Mouse (Mus musculus): Measurements from ENCODE around the gene Celsr3. TPM values are rescaled to one million over a fixed set of nuclear protein-coding genes. Genes with fewer than 3 reads are reported as not detected.

Celsr3 gene
- polyA plus RNA-seq, 1 experiment from 2014 or later: 0.14 TPM

DNA sequence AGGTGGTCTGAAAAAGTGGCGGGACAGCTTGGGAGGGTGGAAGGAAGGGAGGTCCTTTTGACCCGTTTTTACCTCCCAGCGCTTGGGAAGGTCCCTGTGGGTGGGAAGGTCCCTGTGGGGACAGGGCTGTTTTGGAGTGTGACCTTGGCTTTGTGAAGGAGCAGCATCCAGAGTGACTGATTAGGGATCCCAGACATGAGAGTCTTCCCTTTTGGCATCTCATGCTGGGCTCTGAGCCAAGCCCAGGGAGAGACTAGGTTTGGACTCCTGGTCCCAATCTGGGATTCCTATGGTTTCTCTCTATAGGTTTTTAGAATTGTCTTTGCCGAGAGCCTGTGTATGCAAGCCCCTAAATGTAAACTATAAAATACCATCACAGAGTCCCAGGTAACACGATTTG, 15.6 kb upstream of the Celsr3 start:
- Histone ChIP-seq H3K9ac (ENCODE audit: low read length) (no peak overlapping the region; the same call in 1 of the 2 replicates), H3K9me3 (ENCODE audit: control insufficient read depth, low read length) (no peaks in the 10 kb centered on the region), H3K4me2 (ENCODE audit: low read depth, low read length) (no peak overlapping the region), H3K4me3 (ENCODE audit: low read length) (no peak overlapping the region), H3K27ac (ENCODE audit: low read length) (no peak overlapping the region), H3K27me3 (ENCODE audit: control insufficient read depth, insufficient read depth, low read depth, low read length) (no peaks in the 10 kb centered on the region), H3K4me1 (replicated peaks; ENCODE audit: control insufficient read depth, insufficient read depth, low read length) (peaks cover 11% of the 10 kb centered on the region), H3K36me3 (ENCODE audit: control insufficient read depth, insufficient read depth, low read length) (peaks cover 19% of the 10 kb centered on the region)
- ATAC-seq (ENCODE audit: low read depth): no peak
- 88% methylated on average over 5 of the region's 5 CpGs for WGBS

DNA sequence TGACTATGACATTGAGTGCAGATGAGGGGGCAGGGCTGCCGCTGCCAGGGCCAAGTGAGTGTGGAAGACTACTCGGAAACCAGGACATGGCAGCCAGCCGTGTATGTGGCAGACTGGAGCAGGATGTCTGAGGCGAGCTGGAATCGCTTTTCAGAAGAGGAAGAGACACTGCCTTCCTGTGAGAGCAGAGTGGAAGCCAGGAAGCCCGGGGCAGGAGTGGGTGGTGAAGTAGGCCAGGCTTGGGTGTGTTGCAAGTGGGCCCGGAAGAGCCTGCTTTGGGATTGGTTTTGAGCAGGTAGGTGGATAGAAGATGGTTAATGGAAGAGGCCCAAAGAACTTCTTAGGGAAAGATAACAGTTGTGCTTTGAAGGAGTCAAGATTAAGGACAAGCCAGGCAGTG, 10.6 kb upstream of the Celsr3 start:
- no peaks in the 10 kb centered on the region for H3K27me3 ChIP-seq (ENCODE audit: control insufficient read depth, insufficient read depth, low read depth, low read length)
- H3K27ac ChIP-seq (ENCODE audit: low read length): no peak overlapping the region
- no peak for ATAC-seq (ENCODE audit: low read depth)
- H3K4me3 ChIP-seq (ENCODE audit: low read length): no peak overlapping the region
- H3K9me3 ChIP-seq (ENCODE audit: control insufficient read depth, low read length): no peaks in the 10 kb centered on the region
- H3K4me1 ChIP-seq (replicated peaks; ENCODE audit: control insufficient read depth, insufficient read depth, low read length): no peaks in the 10 kb centered on the region
- 75% methylated on average over 7 of the region's 7 CpGs for WGBS
- no peak overlapping the region for H3K4me2 ChIP-seq (ENCODE audit: low read depth, low read length)
- H3K9ac ChIP-seq (ENCODE audit: low read length): no peak overlapping the region
- peaks cover 11% of the 10 kb centered on the region; the same call in 1 of the 2 replicates for H3K36me3 ChIP-seq (ENCODE audit: control insufficient read depth, insufficient read depth, low read length)

DNA sequence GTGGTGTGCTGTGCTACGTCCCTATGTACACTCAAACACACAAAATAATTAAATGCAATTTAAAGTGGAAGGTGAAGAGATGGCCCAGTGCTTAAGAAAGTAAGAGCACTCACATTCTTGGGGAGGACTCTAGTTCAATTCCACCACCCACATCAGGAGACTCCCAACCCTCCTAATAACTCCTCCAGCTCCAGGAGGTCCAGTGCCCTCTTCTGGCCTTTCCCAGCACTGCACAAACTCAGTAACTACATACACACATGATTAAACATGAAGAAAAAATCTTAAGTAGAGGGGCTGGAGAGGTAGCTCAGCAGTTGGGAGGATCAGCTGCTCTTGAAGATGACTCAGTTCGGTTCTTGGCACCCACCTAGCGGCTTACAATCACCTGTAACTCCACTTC, 6.6 kb upstream of the Celsr3 start:
- H3K9ac ChIP-seq (ENCODE audit: low read length): no peak overlapping the region
- no peak overlapping the region for H3K4me3 ChIP-seq (ENCODE audit: low read length)
- WGBS: 41% methylated on average over 3 of the region's 3 CpGs
- no peak overlapping the region for H3K4me2 ChIP-seq (ENCODE audit: low read depth, low read length)
- no peak overlapping the region for H3K27ac ChIP-seq (ENCODE audit: low read length)
- peaks cover 11% of the 10 kb centered on the region; the same call in 1 of the 2 replicates for H3K36me3 ChIP-seq (ENCODE audit: control insufficient read depth, insufficient read depth, low read length)
- H3K27me3 ChIP-seq (ENCODE audit: control insufficient read depth, insufficient read depth, low read depth, low read length): peaks cover 17% of the 10 kb centered on the region
- H3K4me1 ChIP-seq (replicated peaks; ENCODE audit: control insufficient read depth, insufficient read depth, low read length): no peaks in the 10 kb centered on the region
- ATAC-seq (ENCODE audit: low read depth): no peak
- no peaks in the 10 kb centered on the region for H3K9me3 ChIP-seq (ENCODE audit: control insufficient read depth, low read length)

DNA sequence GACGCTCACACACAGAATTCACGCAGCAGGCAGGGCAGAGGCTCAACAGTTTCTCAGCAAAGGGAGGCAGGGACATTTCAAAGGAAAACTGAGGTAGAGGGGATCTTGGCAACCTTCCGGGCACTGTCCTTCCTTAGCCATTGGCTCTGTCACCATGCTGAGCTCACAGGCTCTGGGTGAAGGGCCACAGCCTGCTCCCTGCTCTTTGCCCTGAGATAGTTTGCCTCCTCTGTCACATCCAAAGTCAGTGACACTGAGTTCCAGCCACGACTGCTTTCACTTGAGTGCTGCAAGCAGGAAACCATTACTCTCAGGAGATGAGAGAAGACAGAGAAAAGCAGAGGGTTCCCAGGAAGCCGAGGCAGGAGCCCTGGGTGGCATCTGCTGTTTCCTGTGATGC, 6.0 kb upstream of the Celsr3 start:
- Histone ChIP-seq H3K36me3 (ENCODE audit: control insufficient read depth, insufficient read depth, low read length) (peaks cover 8% of the 10 kb centered on the region; the same call in 1 of the 2 replicates), H3K27me3 (ENCODE audit: control insufficient read depth, insufficient read depth, low read depth, low read length) (peaks cover 22% of the 10 kb centered on the region), H3K4me2 (ENCODE audit: low read depth, low read length) (no peak overlapping the region), H3K9me3 (ENCODE audit: control insufficient read depth, low read length) (no peaks in the 10 kb centered on the region), H3K27ac (ENCODE audit: low read length) (no peak overlapping the region), H3K4me1 (replicated peaks; ENCODE audit: control insufficient read depth, insufficient read depth, low read length) (no peaks in the 10 kb centered on the region), H3K9ac (ENCODE audit: low read length) (no peak overlapping the region), H3K4me3 (ENCODE audit: low read length) (no peak overlapping the region)
- WGBS: 60% methylated on average over 5 of the region's 5 CpGs
- no peak for ATAC-seq (ENCODE audit: low read depth)

DNA sequence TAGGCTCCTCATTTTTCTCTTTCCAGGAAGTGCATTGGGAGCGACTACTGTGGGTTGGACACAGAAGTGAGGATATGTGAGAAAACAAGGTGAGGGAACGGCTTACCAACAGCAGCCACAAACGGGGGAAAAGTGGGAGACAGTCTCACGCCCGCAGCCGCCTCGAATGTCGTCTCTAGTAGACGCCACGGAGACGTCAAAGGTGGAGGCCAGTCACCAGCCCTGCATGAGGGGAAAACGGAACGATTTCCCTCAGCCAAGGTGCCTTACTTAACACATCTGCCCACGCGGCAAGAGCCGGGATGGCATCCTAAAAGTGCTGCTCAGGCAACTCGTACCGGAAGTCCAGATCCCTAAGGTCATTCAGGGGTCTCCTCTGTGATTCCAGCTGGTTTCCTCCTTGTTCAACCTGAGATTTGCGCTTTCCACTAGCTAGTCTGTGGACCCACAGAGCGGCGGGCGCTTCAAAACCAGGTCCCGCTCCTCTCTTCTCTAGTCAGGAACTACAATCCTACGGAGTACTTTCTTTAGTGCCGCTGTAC, 1.9 kb upstream of the Celsr3 start:
- Histone ChIP-seq H3K4me3 (ENCODE audit: low read length) (no peak overlapping the region), H3K4me1 (replicated peaks; ENCODE audit: control insufficient read depth, insufficient read depth, low read length) (peaks cover 4% of the 10 kb centered on the region; the same call in 1 of the 2 replicates), H3K9me3 (ENCODE audit: control insufficient read depth, low read length) (no peaks in the 10 kb centered on the region), H3K4me2 (ENCODE audit: low read depth, low read length) (no peak overlapping the region), H3K27me3 (ENCODE audit: control insufficient read depth, insufficient read depth, low read depth, low read length) (peaks cover 62% of the 10 kb centered on the region), H3K9ac (ENCODE audit: low read length) (no peak overlapping the region), H3K36me3 (ENCODE audit: control insufficient read depth, insufficient read depth, low read length) (no peaks in the 10 kb centered on the region), H3K27ac (ENCODE audit: low read length) (no peak overlapping the region)
- WGBS: 4% methylated on average over 25 of the region's 25 CpGs
- no peak for ATAC-seq (ENCODE audit: low read depth)

DNA sequence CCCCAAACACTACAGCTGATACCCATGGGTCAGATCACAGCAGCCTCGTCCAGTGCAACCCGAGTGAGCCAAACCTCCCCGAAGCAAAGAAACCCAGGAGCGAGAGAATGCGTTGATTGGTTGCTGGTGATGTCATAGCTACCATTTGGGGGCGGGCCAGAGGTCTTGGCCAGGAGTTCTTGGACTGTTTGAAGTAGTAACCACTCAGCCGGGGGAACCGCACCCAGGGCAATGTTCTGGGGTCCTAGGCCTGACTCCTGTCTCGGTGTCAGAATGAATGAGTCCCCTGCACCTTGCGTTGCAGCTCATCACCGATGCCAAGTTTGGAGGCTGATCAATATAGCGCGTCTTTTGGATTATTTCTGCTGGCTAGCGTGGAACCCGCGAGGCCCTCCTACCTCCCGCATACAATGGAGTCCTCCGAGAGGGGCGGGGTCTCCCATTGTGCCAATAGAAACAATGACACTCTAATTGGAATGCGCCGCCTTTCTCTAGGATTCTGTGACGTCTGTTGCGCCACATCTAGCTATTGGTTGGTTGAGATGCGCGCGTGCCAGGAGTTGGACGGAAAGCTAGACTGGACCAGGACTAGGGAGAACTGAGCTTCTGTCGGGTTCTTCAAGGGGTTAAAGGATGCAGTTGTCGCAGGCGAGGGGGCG, 1.2 kb upstream of the Celsr3 start:
- peaks cover 69% of the 10 kb centered on the region for H3K27me3 ChIP-seq (ENCODE audit: control insufficient read depth, insufficient read depth, low read depth, low read length)
- no peaks in the 10 kb centered on the region for H3K9me3 ChIP-seq (ENCODE audit: control insufficient read depth, low read length)
- ATAC-seq (ENCODE audit: low read depth): no peak
- no peaks in the 10 kb centered on the region for H3K36me3 ChIP-seq (ENCODE audit: control insufficient read depth, insufficient read depth, low read length)
- 1% methylated on average over 31 of the region's 31 CpGs for WGBS
- no peak overlapping the region for H3K4me3 ChIP-seq (ENCODE audit: low read length)
- H3K4me1 ChIP-seq (replicated peaks; ENCODE audit: control insufficient read depth, insufficient read depth, low read length): peaks cover 4% of the 10 kb centered on the region; the same call in 1 of the 2 replicates
- H3K9ac ChIP-seq (ENCODE audit: low read length): no peak overlapping the region
- no peak overlapping the region for H3K27ac ChIP-seq (ENCODE audit: low read length)
- H3K4me2 ChIP-seq (ENCODE audit: low read depth, low read length): no peak overlapping the region

DNA sequence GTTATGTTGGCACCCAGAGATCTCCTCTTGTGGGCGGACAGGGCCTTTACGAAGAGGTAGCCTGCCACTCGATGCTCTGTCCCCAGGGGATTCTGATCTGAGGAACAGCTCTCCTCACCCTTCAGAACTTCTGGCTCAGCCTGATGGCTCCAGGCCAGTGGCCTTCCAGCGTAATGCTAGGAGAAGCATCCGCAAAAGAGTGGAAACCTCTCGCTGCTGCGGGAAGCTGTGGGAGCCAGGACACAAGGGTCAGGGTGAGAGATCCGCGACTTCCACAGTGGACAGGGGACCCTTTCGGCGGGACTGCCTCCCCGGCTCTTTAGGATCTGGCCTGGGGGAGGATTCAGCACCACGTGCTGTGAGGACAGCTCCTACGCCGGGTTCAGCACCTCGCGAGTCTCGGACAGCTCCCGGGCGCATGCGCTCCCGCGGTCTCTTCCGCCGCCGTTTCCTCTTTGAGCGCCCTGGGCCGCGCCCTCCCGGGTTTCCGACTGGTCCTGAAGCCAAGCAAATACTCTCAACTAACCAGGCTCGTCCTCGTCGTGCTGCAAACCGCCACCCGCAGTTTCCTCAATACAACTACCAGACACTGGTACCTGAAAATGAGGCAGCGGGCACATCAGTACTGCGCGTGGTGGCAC, 700 bp downstream of the Celsr3 start:
- WGBS: 2% methylated on average over 39 of the region's 39 CpGs
- no peak overlapping the region for H3K9ac ChIP-seq (ENCODE audit: low read length)
- no peak overlapping the region for H3K27ac ChIP-seq (ENCODE audit: low read length)
- H3K36me3 ChIP-seq (ENCODE audit: control insufficient read depth, insufficient read depth, low read length): no peaks in the 10 kb centered on the region
- H3K4me1 ChIP-seq (replicated peaks; ENCODE audit: control insufficient read depth, insufficient read depth, low read length): peaks cover 6% of the 10 kb centered on the region
- H3K4me2 ChIP-seq (ENCODE audit: low read depth, low read length): peak overlapping the region; percentile 65
- H3K4me3 ChIP-seq (ENCODE audit: low read length): peak overlapping the region; percentile 45
- peak; percentile 77 for ATAC-seq (ENCODE audit: low read depth)
- H3K27me3 ChIP-seq (ENCODE audit: control insufficient read depth, insufficient read depth, low read depth, low read length): peaks cover 85% of the 10 kb centered on the region
- no peaks in the 10 kb centered on the region for H3K9me3 ChIP-seq (ENCODE audit: control insufficient read depth, low read length)

DNA sequence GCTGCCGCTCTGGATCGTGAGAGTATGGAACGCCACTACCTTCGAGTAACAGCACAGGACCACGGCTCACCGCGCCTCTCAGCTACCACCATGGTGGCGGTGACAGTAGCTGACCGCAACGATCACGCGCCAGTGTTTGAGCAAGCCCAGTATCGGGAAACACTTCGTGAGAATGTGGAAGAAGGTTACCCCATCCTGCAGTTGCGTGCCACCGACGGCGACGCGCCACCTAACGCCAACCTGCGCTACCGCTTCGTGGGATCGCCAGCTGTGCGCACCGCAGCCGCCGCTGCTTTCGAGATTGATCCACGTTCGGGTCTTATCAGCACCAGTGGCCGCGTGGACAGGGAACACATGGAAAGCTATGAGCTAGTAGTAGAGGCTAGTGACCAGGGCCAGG, 1.3 kb downstream of the Celsr3 start:
- WGBS: 4% methylated on average over 34 of the region's 34 CpGs
- peaks cover 87% of the 10 kb centered on the region for H3K27me3 ChIP-seq (ENCODE audit: control insufficient read depth, insufficient read depth, low read depth, low read length)
- ATAC-seq (ENCODE audit: low read depth): no peak

DNA sequence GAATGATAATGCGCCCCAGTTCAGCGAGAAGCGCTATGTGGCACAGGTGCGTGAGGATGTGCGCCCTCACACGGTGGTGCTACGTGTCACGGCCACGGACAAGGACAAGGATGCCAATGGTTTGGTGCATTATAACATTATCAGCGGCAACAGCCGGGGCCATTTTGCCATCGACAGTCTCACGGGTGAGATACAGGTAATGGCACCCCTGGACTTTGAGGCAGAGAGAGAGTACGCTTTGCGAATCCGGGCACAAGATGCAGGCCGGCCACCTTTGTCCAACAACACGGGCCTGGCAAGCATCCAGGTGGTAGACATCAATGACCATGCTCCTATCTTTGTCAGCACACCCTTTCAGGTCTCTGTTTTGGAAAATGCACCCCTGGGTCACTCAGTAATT, 1.8 kb downstream of the Celsr3 start:
- Histone ChIP-seq H3K9me3 (ENCODE audit: control insufficient read depth, low read length) (no peaks in the 10 kb centered on the region), H3K27me3 (ENCODE audit: control insufficient read depth, insufficient read depth, low read depth, low read length) (peaks cover 88% of the 10 kb centered on the region), H3K36me3 (ENCODE audit: control insufficient read depth, insufficient read depth, low read length) (no peaks in the 10 kb centered on the region), H3K4me3 (ENCODE audit: low read length) (no peak overlapping the region), H3K4me1 (replicated peaks; ENCODE audit: control insufficient read depth, insufficient read depth, low read length) (peaks cover 13% of the 10 kb centered on the region), H3K9ac (ENCODE audit: low read length) (no peak overlapping the region), H3K4me2 (ENCODE audit: low read depth, low read length) (no peak overlapping the region), H3K27ac (ENCODE audit: low read length) (no peak overlapping the region)
- ATAC-seq (ENCODE audit: low read depth): no peak
- WGBS: 55% methylated on average over 18 of the region's 18 CpGs

More for the DNA sequence above, 1.3 kb downstream of the Celsr3 start:
- Histone ChIP-seq H3K9me3 (ENCODE audit: control insufficient read depth, low read length) (no peaks in the 10 kb centered on the region), H3K27ac (ENCODE audit: low read length) (no peak overlapping the region), H3K4me2 (ENCODE audit: low read depth, low read length) (peak overlapping the region; percentile 65), H3K4me1 (replicated peaks; ENCODE audit: control insufficient read depth, insufficient read depth, low read length) (peaks cover 10% of the 10 kb centered on the region), H3K36me3 (ENCODE audit: control insufficient read depth, insufficient read depth, low read length) (no peaks in the 10 kb centered on the region), H3K9ac (ENCODE audit: low read length) (no peak overlapping the region), H3K4me3 (ENCODE audit: low read length) (peak overlapping the region; percentile 45)

Measured in lung, embryonic 16.5 days (tissue).